Mouse (Mus musculus) megakaryocyte, adult 5-6 weeks (primary cell): Measurements from ENCODE around the gene Lig3. TPM values are rescaled to one million over a fixed set of nuclear protein-coding genes. Genes with fewer than 3 reads are reported as not detected.

Experiments used
- total RNA-seq, 2 experiments: library from RNA; stranded (forward) in 1 of 2; stranded (reverse) in 1 of 2; fragments of 153-499, 151-499 nt in 1 of 2; fragments of 221-1000, 200-1000 nt in 1 of 2; gene quantifications; 2 replicates each; pipeline versions ENCODE4 v1.2.3 to v1.2.4; 2015 to 2017

Lig3 gene
- total RNA-seq, 2 experiments from 2014 or later: 15.7 to 17.7 TPM

Other genes starting within 250 kb of the Lig3 start
- gene Cct6b, start 16.8 kb upstream of the Lig3 start, total RNA-seq (2015): 0.11 TPM in 1 of 2 replicates, not detected in the other
- not detected in 2 replicates for gene Cct6b, start 16.8 kb upstream of the Lig3 start, total RNA-seq (2017)
- gene Zfp830, start 16.8 kb upstream of the Lig3 start, total RNA-seq (2015): 13.9 and 15.6 TPM in 2 replicates
- gene Zfp830, start 16.8 kb upstream of the Lig3 start, total RNA-seq (2017): 39.9 and 46.3 TPM in 2 replicates
- 20.5 and 26.7 TPM in 2 replicates for gene Rffl, start 90.1 kb downstream of the Lig3 start, total RNA-seq (2015)
- gene Rffl, start 90.1 kb downstream of the Lig3 start, total RNA-seq (2017): 20.1 and 25.4 TPM in 2 replicates
- gene Rad51d, start 109.5 kb downstream of the Lig3 start, total RNA-seq (2015): 7.1 and 7.9 TPM in 2 replicates
- gene Rad51d, start 109.5 kb downstream of the Lig3 start, total RNA-seq (2017): 8.8 and 10.3 TPM in 2 replicates
- not detected in 2 replicates for gene Fndc8, start 111.0 kb downstream of the Lig3 start, total RNA-seq (2015)
- not detected in 2 replicates for gene Fndc8, start 111.0 kb downstream of the Lig3 start, total RNA-seq (2017)
- gene Nle1, start 127.3 kb downstream of the Lig3 start, total RNA-seq (2015): 4.7 TPM in 2 replicates
- 2.6 and 3.1 TPM in 2 replicates for gene Nle1, start 127.3 kb downstream of the Lig3 start, total RNA-seq (2017)
- not detected in 2 replicates for gene Unc45b, start 129.4 kb downstream of the Lig3 start, total RNA-seq (2015)
- not detected in 2 replicates for gene Unc45b, start 129.4 kb downstream of the Lig3 start, total RNA-seq (2017)
- 60.7 and 62.4 TPM in 2 replicates for gene Slfn5, start 170.2 kb downstream of the Lig3 start, total RNA-seq (2015)
- 112 and 116 TPM in 2 replicates for gene Slfn5, start 170.2 kb downstream of the Lig3 start, total RNA-seq (2017)
- gene Slfn9, start 210.7 kb downstream of the Lig3 start, total RNA-seq (2015): 39.4 and 40.0 TPM in 2 replicates
- 39.5 and 40.9 TPM in 2 replicates for gene Slfn9, start 210.7 kb downstream of the Lig3 start, total RNA-seq (2017)
- 59.7 and 60.5 TPM in 2 replicates for gene Slfn8, start 239.7 kb downstream of the Lig3 start, total RNA-seq (2015)
- gene Slfn8, start 239.7 kb downstream of the Lig3 start, total RNA-seq (2017): 68.3 and 68.6 TPM in 2 replicates